Mouse (Mus musculus): Measurements from ENCODE around the gene Prkcb.
A peak's percentile ranks its signal among the peaks of the same experiment; 100 is the strongest.

The Prkcb gene

GRCm38 (mm10) chr7:122476697-122477096, 188.1 kb downstream of the Prkcb start:
- DNase-seq (ENCODE audit: low read depth, low spot score) = no peak
- Histone ChIP-seq H3K27me3 (ENCODE audit: control insufficient read depth, insufficient read depth, low read length, poor library complexity, severe bottlenecking) (no peaks in the 10 kb centered on the region), H3K36me3 (ENCODE audit: control insufficient read depth, insufficient read depth, low read length, poor library complexity, severe bottlenecking) (peaks cover 12% of the 10 kb centered on the region; the same call in 1 of the 2 replicates)

GRCm38 (mm10) chr7:122477118-122477517, 188.6 kb downstream of the Prkcb start:
- H3K27me3 ChIP-seq (ENCODE audit: control insufficient read depth, insufficient read depth, low read length, poor library complexity, severe bottlenecking) = no peaks in the 10 kb centered on the region
- peaks cover 12% of the 10 kb centered on the region; the same call in 1 of the 2 replicates for H3K36me3 ChIP-seq (ENCODE audit: control insufficient read depth, insufficient read depth, low read length, poor library complexity, severe bottlenecking)
- no peak for DNase-seq (ENCODE audit: low read depth, low spot score)

GRCm38 (mm10) chr7:122477566-122478564, 189.3 kb downstream of the Prkcb start:
- peaks cover 12% of the 10 kb centered on the region for H3K36me3 ChIP-seq (ENCODE audit: control insufficient read depth, insufficient read depth, low read length, poor library complexity, severe bottlenecking)
- DNase-seq (ENCODE audit: low read depth, low spot score) = no peak
- H3K27me3 ChIP-seq (ENCODE audit: control insufficient read depth, insufficient read depth, low read length, poor library complexity, severe bottlenecking) = no peaks in the 10 kb centered on the region

GRCm38 (mm10) chr7:122483949-122484348, 195.4 kb downstream of the Prkcb start:
- Histone ChIP-seq H3K27me3 (ENCODE audit: control insufficient read depth, insufficient read depth, low read length, poor library complexity, severe bottlenecking) (no peaks in the 10 kb centered on the region), H3K36me3 (ENCODE audit: control insufficient read depth, insufficient read depth, low read length, poor library complexity, severe bottlenecking) (peaks cover 10% of the 10 kb centered on the region)
- no peak for DNase-seq (ENCODE audit: low read depth, low spot score)

GRCm38 (mm10) chr7:122487929-122488571, 199.5 kb downstream of the Prkcb start:
- Histone ChIP-seq H3K36me3 (ENCODE audit: control insufficient read depth, insufficient read depth, low read length, poor library complexity, severe bottlenecking) (peaks cover 6% of the 10 kb centered on the region), H3K27me3 (ENCODE audit: control insufficient read depth, insufficient read depth, low read length, poor library complexity, severe bottlenecking) (no peaks in the 10 kb centered on the region)
- DNase-seq (ENCODE audit: low read depth, low spot score) = no peak

- DNase-seq (ENCODE audit: low read depth, low spot score) = no peak
- no peaks in the 10 kb centered on the region for H3K27me3 ChIP-seq (ENCODE audit: control insufficient read depth, insufficient read depth, low read length, poor library complexity, severe bottlenecking)
- peaks cover 2% of the 10 kb centered on the region for H3K36me3 ChIP-seq (ENCODE audit: control insufficient read depth, insufficient read depth, low read length, poor library complexity, severe bottlenecking)
Observed at GRCm38 (mm10) chr7:122492041-122492440, 203.5 kb downstream of the Prkcb start.

- peaks cover 2% of the 10 kb centered on the region for H3K36me3 ChIP-seq (ENCODE audit: control insufficient read depth, insufficient read depth, low read length, poor library complexity, severe bottlenecking)
- no peak for DNase-seq (ENCODE audit: low read depth, low spot score)
- no peaks in the 10 kb centered on the region for H3K27me3 ChIP-seq (ENCODE audit: control insufficient read depth, insufficient read depth, low read length, poor library complexity, severe bottlenecking)
Observed at GRCm38 (mm10) chr7:122492936-122493335, 204.4 kb downstream of the Prkcb start.

GRCm38 (mm10) chr7:122494088-122494487, 205.5 kb downstream of the Prkcb start:
- H3K27me3 ChIP-seq (ENCODE audit: control insufficient read depth, insufficient read depth, low read length, poor library complexity, severe bottlenecking) = no peaks in the 10 kb centered on the region
- DNase-seq (ENCODE audit: low read depth, low spot score) = peak; percentile 48
- H3K36me3 ChIP-seq (ENCODE audit: control insufficient read depth, insufficient read depth, low read length, poor library complexity, severe bottlenecking) = peaks cover 2% of the 10 kb centered on the region

GRCm38 (mm10) chr7:122497516-122497915, 209.0 kb downstream of the Prkcb start:
- Histone ChIP-seq H3K27me3 (ENCODE audit: control insufficient read depth, insufficient read depth, low read length, poor library complexity, severe bottlenecking) (no peaks in the 10 kb centered on the region), H3K36me3 (ENCODE audit: control insufficient read depth, insufficient read depth, low read length, poor library complexity, severe bottlenecking) (peaks cover 2% of the 10 kb centered on the region)
- no peak for DNase-seq (ENCODE audit: low read depth, low spot score)

GRCm38 (mm10) chr7:122498461-122498860, 209.9 kb downstream of the Prkcb start:
- H3K36me3 ChIP-seq (ENCODE audit: control insufficient read depth, insufficient read depth, low read length, poor library complexity, severe bottlenecking) = peaks cover 2% of the 10 kb centered on the region
- no peaks in the 10 kb centered on the region for H3K27me3 ChIP-seq (ENCODE audit: control insufficient read depth, insufficient read depth, low read length, poor library complexity, severe bottlenecking)
- DNase-seq (ENCODE audit: low read depth, low spot score) = no peak

GRCm38 (mm10) chr7:122499743-122500597, 211.4 kb downstream of the Prkcb start:
- Histone ChIP-seq H3K27me3 (ENCODE audit: control insufficient read depth, insufficient read depth, low read length, poor library complexity, severe bottlenecking) (no peaks in the 10 kb centered on the region), H3K36me3 (ENCODE audit: control insufficient read depth, insufficient read depth, low read length, poor library complexity, severe bottlenecking) (peaks cover 2% of the 10 kb centered on the region)
- no peak for DNase-seq (ENCODE audit: low read depth, low spot score)

- DNase-seq (ENCODE audit: low read depth, low spot score) = no peak
- Histone ChIP-seq H3K36me3 (ENCODE audit: control insufficient read depth, insufficient read depth, low read length, poor library complexity, severe bottlenecking) (peaks cover 4% of the 10 kb centered on the region), H3K27me3 (ENCODE audit: control insufficient read depth, insufficient read depth, low read length, poor library complexity, severe bottlenecking) (no peaks in the 10 kb centered on the region)
Observed at GRCm38 (mm10) chr7:122506467-122506866, 217.9 kb downstream of the Prkcb start.

GRCm38 (mm10) chr7:122509903-122510302, 221.4 kb downstream of the Prkcb start:
- Histone ChIP-seq H3K27me3 (ENCODE audit: control insufficient read depth, insufficient read depth, low read length, poor library complexity, severe bottlenecking) (no peaks in the 10 kb centered on the region), H3K36me3 (ENCODE audit: control insufficient read depth, insufficient read depth, low read length, poor library complexity, severe bottlenecking) (peaks cover 3% of the 10 kb centered on the region)
- DNase-seq (ENCODE audit: low read depth, low spot score) = no peak

- Histone ChIP-seq H3K27me3 (ENCODE audit: control insufficient read depth, insufficient read depth, low read length, poor library complexity, severe bottlenecking) (no peaks in the 10 kb centered on the region), H3K36me3 (ENCODE audit: control insufficient read depth, insufficient read depth, low read length, poor library complexity, severe bottlenecking) (peaks cover 7% of the 10 kb centered on the region)
- no peak for DNase-seq (ENCODE audit: low read depth, low spot score)
Observed at GRCm38 (mm10) chr7:122512430-122512966, 223.9 kb downstream of the Prkcb start.

All from splenic B cell, adult 2 months (primary cell).